Mouse (Mus musculus): ENCODE measurements around the gene Cryz. TPM values are rescaled to one million over a fixed set of nuclear protein-coding genes. Genes with fewer than 3 reads are reported as not detected.

The Cryz gene
- polyA plus RNA-seq (2012; rRNA removed) = 4.7 and 6.6 TPM in 2 replicates

GRCm38 (mm10) chr3:154596488-154596933, at the start of gene Cryz:
Cryz (plus strand) TSS chr3:154596711.
- DNase-seq = peak; percentile 89
- H3K4me1 ChIP-seq (ENCODE audit: control insufficient read depth, insufficient read depth, low read length) = peaks cover 6% of the 10 kb centered on the region; the same call in 1 of the 2 replicates
- peak within 1 kb of the TSS; percentile 80 for H3K4me3 ChIP-seq (replicated peaks; ENCODE audit: extremely low read depth, low read depth, low read length)
- TF ChIP-seq POLR2A (IDR thresholded peaks at IDR 0.05; ENCODE audit: borderline replicate concordance, extremely low read depth, low read depth, low read length) (peak; percentile 50; the same call in 1 of the 2 replicates), CTCF (IDR thresholded peaks at IDR 0.05; ENCODE audit: insufficient read depth, low read length) (peak; percentile 67)
- under 1% methylated on average over 25 of the region's 25 CpGs for WGBS

- TF ChIP-seq POLR2A (IDR thresholded peaks at IDR 0.05; ENCODE audit: borderline replicate concordance, extremely low read depth, low read depth, low read length) (no peak), CTCF (IDR thresholded peaks at IDR 0.05; ENCODE audit: insufficient read depth, low read length) (no peak)
- WGBS = 19% methylated on average over 20 of the region's 20 CpGs
- DNase-seq = no peak
- Histone ChIP-seq H3K4me1 (ENCODE audit: control insufficient read depth, insufficient read depth, low read length) (no peaks in the 10 kb centered on the region), H3K4me3 (replicated peaks; ENCODE audit: extremely low read depth, low read depth, low read length) (no peak overlapping the region)
Observed at GRCm38 (mm10) chr3:154547549-154548426, 48.7 kb upstream of the Cryz start.

GRCm38 (mm10) chr3:154548868-154549301, 47.6 kb upstream of the Cryz start:
- 11% methylated on average over 8 of the region's 8 CpGs for WGBS
- no peak overlapping the region for H3K4me3 ChIP-seq (replicated peaks; ENCODE audit: extremely low read depth, low read depth, low read length)
- H3K4me1 ChIP-seq (ENCODE audit: control insufficient read depth, insufficient read depth, low read length) = no peaks in the 10 kb centered on the region
- DNase-seq = no peak
- TF ChIP-seq POLR2A (IDR thresholded peaks at IDR 0.05; ENCODE audit: borderline replicate concordance, extremely low read depth, low read depth, low read length) (no peak), CTCF (IDR thresholded peaks at IDR 0.05; ENCODE audit: insufficient read depth, low read length) (no peak)

DNA sequence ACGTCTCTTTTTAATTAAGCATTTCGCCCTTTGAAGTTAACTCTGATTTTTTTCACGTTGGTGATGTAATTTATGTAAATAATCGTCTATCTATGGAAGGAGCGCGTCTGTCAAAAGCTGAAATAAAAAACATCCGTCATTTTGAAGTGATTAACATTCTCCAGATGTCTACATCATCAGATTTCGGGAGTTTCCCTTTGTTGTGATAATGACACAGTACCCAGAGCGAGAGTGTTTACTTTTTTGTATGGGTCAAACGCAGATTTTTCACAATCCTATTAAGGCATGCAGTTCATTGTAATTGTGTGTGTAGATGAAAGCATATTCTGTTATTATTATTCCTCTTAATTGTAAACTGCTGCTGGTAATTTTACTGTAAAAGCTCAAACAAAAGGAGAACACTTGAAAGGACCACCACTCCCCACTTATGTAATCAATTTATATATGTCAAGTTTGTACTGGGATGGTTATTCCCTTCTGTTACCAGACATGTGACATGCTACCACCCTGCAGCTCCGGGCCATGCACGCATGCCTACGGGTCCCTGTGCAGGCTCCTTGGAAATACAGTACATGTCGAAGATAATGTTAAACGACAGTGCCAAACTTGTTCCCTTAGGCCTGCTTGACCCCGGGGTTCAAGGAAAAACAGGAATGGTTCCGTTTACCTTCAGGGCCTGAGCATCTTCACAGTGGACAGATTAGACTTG, 46.0 kb upstream of the Cryz start:
- no peaks in the 10 kb centered on the region for H3K4me1 ChIP-seq (ENCODE audit: control insufficient read depth, insufficient read depth, low read length)
- no peak overlapping the region for H3K4me3 ChIP-seq (replicated peaks; ENCODE audit: extremely low read depth, low read depth, low read length)
- WGBS = 50% methylated on average over 17 of the region's 17 CpGs
- DNase-seq = no peak
- no peak for TF ChIP-seq CTCF (IDR thresholded peaks at IDR 0.05; ENCODE audit: insufficient read depth, low read length)
- no peak for TF ChIP-seq POLR2A (IDR thresholded peaks at IDR 0.05; ENCODE audit: borderline replicate concordance, extremely low read depth, low read depth, low read length)

DNA sequence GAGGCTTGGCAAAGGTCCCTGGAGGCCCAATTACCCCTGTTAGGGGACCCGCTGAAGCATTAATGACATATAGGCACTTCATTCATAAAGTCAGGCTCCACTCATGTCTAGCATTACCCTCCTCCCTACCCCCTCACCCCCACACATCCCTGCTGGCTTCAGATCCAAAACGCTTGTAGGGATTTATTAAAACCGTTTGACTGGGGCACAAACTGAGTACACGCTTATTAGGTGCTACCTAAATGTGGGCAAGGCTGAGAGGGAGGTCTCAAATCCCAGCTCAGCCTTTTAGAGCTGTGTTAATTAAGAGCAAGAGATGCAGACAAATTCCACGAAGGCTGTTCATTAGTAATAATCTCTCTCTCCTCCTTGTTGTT, 45.5 kb upstream of the Cryz start:
- Histone ChIP-seq H3K4me3 (replicated peaks; ENCODE audit: extremely low read depth, low read depth, low read length) (no peak overlapping the region), H3K4me1 (ENCODE audit: control insufficient read depth, insufficient read depth, low read length) (no peaks in the 10 kb centered on the region)
- no peak for TF ChIP-seq CTCF (IDR thresholded peaks at IDR 0.05; ENCODE audit: insufficient read depth, low read length)
- TF ChIP-seq POLR2A (IDR thresholded peaks at IDR 0.05; ENCODE audit: borderline replicate concordance, extremely low read depth, low read depth, low read length) = no peak
- 60% methylated on average over 5 of the region's 5 CpGs for WGBS
- DNase-seq = no peak

DNA sequence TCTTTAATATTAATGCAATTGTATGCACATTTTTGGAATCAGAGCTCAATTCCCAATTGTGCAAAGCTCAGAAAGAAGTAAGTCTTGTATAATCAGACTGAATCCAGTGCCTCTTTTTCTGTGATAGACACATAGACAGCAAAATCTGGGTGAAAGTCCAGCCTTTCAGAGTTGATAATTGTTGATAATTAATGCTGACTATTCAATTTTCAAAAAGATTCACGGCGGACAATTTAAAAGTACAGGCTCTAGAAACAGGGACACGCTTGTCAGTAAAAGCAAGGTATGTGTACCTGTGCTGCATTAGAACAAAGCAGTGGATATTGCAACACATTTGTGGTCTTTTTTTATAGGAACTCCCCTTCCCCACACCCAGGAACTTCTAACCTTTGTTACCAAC, 34.3 kb upstream of the Cryz start:
- no peak for TF ChIP-seq CTCF (IDR thresholded peaks at IDR 0.05; ENCODE audit: insufficient read depth, low read length)
- TF ChIP-seq POLR2A (IDR thresholded peaks at IDR 0.05; ENCODE audit: borderline replicate concordance, extremely low read depth, low read depth, low read length) = no peak
- Histone ChIP-seq H3K4me1 (ENCODE audit: control insufficient read depth, insufficient read depth, low read length) (no peaks in the 10 kb centered on the region), H3K4me3 (replicated peaks; ENCODE audit: extremely low read depth, low read depth, low read length) (no peak overlapping the region)
- no peak for DNase-seq
- WGBS = 94% methylated on average over 3 of the region's 3 CpGs

DNA sequence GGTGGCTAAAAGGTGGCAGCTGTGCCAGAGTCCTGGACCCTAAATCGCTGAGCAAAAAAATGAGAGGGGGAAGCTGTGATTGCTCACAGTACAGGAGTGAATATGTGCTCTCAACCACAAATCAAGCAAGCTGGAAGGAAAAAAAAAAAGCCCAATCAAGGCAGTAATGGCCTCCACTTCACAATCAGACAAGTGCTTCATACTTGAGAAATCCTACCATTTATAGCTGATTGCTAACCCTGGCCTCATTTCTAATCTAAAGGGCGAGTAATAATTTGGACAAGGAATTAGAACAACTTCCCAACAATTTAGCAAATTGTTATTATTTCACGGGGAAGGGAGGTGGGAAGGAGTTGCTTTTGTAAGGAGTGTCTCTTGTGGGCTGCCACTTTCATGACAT, 31.1 kb upstream of the Cryz start:
- TF ChIP-seq POLR2A (IDR thresholded peaks at IDR 0.05; ENCODE audit: borderline replicate concordance, extremely low read depth, low read depth, low read length) = no peak
- no peak for TF ChIP-seq CTCF (IDR thresholded peaks at IDR 0.05; ENCODE audit: insufficient read depth, low read length)
- WGBS = 44% methylated on average over 3 of the region's 3 CpGs
- Histone ChIP-seq H3K4me1 (ENCODE audit: control insufficient read depth, insufficient read depth, low read length) (no peaks in the 10 kb centered on the region), H3K4me3 (replicated peaks; ENCODE audit: extremely low read depth, low read depth, low read length) (no peak overlapping the region)
- no peak for DNase-seq

- TF ChIP-seq POLR2A (IDR thresholded peaks at IDR 0.05; ENCODE audit: borderline replicate concordance, extremely low read depth, low read depth, low read length) (no peak), CTCF (IDR thresholded peaks at IDR 0.05; ENCODE audit: insufficient read depth, low read length) (no peak)
- DNase-seq = no peak
- Histone ChIP-seq H3K4me1 (ENCODE audit: control insufficient read depth, insufficient read depth, low read length) (no peaks in the 10 kb centered on the region), H3K4me3 (replicated peaks; ENCODE audit: extremely low read depth, low read depth, low read length) (no peak overlapping the region)
- 49% methylated on average over 14 of the region's 14 CpGs for WGBS
Observed at GRCm38 (mm10) chr3:154570029-154570575, 26.4 kb upstream of the Cryz start.

DNA sequence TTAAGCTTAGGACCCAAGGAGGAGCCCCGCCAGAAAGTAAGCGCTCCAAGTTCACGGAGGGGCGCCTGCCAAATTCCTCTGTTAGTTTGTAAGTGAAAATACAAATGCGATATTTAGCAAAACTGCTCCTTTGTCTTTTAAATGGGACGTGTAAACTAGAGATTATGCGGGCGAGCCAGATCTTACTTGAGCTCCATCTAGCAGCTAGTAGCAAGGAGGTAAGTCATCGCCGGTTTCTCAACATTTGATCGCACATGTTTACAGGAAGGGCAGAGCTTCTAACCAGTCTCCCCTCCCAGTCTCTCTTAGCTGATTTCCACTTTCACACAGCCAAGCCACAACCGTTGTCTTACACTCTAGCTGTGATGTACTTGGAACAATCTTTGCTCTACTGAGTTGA, 25.7 kb upstream of the Cryz start:
- DNase-seq = no peak
- Histone ChIP-seq H3K4me3 (replicated peaks; ENCODE audit: extremely low read depth, low read depth, low read length) (no peak overlapping the region), H3K4me1 (ENCODE audit: control insufficient read depth, insufficient read depth, low read length) (no peaks in the 10 kb centered on the region)
- TF ChIP-seq CTCF (IDR thresholded peaks at IDR 0.05; ENCODE audit: insufficient read depth, low read length) (no peak), POLR2A (IDR thresholded peaks at IDR 0.05; ENCODE audit: borderline replicate concordance, extremely low read depth, low read depth, low read length) (no peak)
- 5% methylated on average over 12 of the region's 12 CpGs for WGBS
